Mouse (Mus musculus) spleen, adult 18-20 months (tissue): ENCODE measurements at regions not wholly inside any gene's neighbourhood (a gene's known extent, or its start where the extent isn't known, plus 50 kb on each side); places are given as distances from the start of the nearest gene placed in this dataset.
A peak's percentile ranks its signal among the peaks of the same experiment; 100 is the strongest.
"Not testable (repeated sequence)": the region's sequence is repeated elsewhere in the genome, so short reads cannot be mapped to it uniquely, and the experiment has no call there.

Experiments used
- DNase-seq, 2 experiments: peaks; one replicate each; pipeline ENCODE4 v3.0.0; 2022; ENCODE audit warnings: mixed read lengths in 2 of 2

DNA sequence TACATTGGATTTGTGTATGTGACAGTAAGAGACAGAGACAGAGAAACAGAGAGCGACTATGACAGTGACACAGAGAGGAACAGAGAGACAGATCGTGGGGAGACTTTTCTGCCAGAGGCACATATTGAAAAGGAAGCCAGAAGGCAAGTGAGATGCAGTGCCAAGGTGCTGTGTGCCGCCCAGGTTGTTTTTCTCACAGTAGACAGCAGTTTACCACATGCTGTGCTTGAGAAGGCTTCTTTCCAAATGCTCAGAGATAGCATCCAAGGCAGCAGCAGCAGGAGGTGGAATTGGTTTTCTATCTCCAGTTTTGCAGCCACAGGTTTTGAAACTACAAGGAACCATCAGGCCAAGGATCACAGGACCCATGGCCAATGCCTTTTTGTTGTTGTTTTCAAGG lies 466.5 kb downstream of the Lrfn5 start:
- DNase-seq: no peak

DNA sequence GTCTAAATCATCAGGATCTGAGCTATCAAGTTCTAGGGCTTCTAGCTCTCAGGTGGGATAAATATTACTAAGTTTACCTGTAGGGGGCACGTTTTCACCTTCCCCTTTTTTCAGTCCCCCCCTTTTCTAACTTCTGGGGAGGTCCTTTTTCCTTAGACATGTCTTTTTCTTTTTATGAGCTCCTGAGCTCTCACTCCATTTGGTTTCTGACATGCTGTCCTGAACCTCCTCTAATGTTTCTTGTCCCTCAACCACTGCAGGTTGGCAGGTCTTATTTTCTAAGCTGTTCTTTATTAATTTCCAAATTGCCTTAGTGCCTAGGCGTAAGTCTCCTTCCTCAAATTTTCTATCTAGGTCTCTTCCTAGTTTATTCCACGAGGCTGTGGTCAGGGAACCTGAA lies 470.9 kb downstream of the Lrfn5 start:
- not testable (repeated sequence) for DNase-seq

GRCm38 (mm10) chr12:61994294-61994693 lies 471.3 kb downstream of the Lrfn5 start:
- peak in 1 of 2 experiments; percentile 8 for DNase-seq

DNA sequence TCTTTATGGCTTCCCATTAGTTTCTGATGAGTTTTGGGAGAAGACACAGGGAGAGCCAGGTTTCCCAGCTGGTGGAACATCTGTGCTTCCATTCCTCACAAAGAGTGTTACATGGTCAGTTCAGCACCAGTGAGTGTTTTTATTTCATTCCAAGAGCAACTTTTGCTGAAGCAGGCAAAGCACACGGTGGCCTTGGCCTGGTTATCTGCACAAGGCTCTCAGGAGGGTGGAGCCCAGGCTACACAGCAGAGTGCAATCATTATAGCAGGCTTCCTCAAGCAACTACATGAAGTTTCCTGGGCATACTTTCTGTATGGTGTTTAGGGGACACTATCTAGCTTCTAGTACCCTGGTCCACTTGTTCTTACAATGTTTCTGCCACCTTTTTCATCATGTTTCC lies 490.4 kb downstream of the Lrfn5 start:
- no peak for DNase-seq

- not testable (repeated sequence) for DNase-seq
Measured at GRCm38 (mm10) chr12:62017676-62018075, 494.7 kb downstream of the Lrfn5 start.
